Mouse (Mus musculus) neutrophil, adult 59 days (primary cell): Measurements from ENCODE around the gene Trip12. TPM values are rescaled to one million over a fixed set of nuclear protein-coding genes. Genes with fewer than 3 reads are reported as not detected.

Source experiments
- total RNA-seq, 2 experiments: library from RNA; stranded (reverse); gene quantifications; 1 replicate in 1 of 2; 2 replicates in 1 of 2; pipeline ENCODE4 v1.2.4; 2023

Gene Trip12
- 100 to 1,000 TPM; 211 to 218 TPM for total RNA-seq

DNA sequence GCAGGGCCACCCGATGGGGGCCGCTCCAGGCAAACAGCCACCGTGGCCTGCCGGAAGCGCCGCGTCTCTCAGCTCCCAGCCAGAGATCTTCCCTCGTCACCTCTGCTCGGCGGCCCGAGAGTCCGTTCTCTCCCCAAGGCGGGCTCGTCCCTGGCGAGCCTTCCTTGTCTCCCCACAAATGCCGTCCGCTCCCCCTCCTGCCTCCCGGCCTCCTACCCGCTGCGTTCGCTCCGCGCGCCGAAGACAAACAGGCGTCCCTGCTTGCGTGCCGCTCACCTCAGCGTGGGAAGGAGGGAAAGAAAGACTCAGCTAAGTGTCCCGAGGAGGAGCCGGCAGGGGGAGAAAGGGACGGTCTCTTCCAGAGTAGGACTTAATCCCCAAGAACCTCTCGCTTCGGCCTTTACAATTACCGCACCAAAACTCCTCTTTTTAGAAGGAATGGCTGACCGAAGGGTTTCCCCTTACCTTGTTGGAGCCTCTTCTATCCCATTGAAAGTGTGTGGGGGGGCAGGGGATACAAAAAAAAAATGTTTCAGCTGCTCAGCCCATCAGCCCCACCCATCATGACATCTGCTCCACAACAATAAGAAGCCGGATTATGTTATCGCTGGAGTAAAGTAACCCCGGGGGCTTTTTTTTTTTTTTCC, at the start of gene Trip12:
TSS of gene Trip12 (minus strand) at position 499 of the 647 bp plus-strand sequence.

GRCm38 (mm10) chr1:84839309-84840017, 853 bp downstream of the Trip12 start, which contains the start of gene Fbxo36:
TSS of gene Fbxo36 (plus strand) at chr1:84839841.

DNA sequence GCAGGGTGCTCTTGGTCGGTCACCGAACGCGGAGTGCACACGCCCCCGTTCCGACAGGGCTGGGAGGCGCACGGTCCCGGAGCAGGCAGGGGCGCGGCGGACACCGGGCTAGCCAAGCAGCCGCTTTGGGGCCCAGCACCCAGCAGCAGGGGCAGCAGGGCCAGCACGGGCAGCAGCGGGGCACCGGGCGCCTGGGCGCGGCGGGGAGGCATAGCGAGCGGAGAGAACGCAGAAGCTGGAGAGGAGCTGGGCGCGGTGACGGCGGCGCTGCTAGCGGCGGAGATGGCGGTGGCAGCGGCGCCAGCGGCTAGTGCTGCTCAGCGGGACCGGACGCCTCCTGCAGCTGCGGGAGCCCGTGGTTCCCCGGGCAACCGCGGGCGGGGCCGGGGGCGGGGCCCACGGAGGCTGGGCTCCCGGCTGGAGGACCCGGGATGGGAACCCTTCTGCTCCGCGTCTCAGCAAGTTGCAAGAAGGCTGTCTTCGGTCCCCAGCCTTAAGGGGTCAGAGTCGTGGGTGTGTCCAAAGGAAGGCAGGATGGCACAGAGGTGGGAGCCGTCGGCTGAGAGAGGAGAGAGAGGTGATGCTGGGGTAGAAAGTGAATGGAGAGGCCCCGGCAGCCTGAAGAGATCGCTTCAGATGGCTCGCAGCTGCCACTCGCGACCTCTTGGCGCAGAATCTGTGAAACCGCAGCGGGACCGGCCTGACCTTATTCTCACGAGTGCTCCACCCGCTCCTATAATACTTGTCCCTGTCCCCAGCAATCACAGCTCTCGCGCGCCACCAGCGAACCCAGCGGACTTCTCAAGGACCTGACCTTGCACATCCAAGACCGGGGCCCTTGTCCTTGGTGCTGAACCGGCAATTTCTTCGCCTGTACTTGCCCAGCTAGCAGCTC, 144.6 kb downstream of the Trip12 start, which contains the start of gene Dner:
TSS of gene Dner (minus strand) at position 705 of the 895 bp plus-strand sequence.

Other genes with a start within 250 kb of the Trip12 start
- gene Dner, start 144.3 kb downstream of the Trip12 start, total RNA-seq: under 1 TPM; 0.09 TPM
- 1 to 10 TPM in 1 of 2 experiments, under 1 TPM in 1; 0.82 to 2.0 TPM for gene Fbxo36, start 675 bp downstream of the Trip12 start, total RNA-seq
- 1 to 10 TPM; 4.7 to 5.5 TPM for gene Slc16a14, start 94.6 kb upstream of the Trip12 start, total RNA-seq